Comparison of ENCODE assay signal across 28 mouse cellular contexts in genomic region chr5:103598264-103598663, GRCm38 (mm10). TPM values are rescaled to one million over a fixed set of nuclear protein-coding genes. Genes with fewer than 3 reads are reported as not detected.
DNase-seq lines count a peak whose midpoint lies in the region; ATAC-seq lines count a peak whose summit lies in the region.
"Had no signal": no experiment of that assay in that cellular context is flagged by ENCODE, and none has a peak within 500 bp of the region (broad histone marks: within the 10 kb centered on the region; RNA-seq: fewer than 3 reads in every experiment).

No protein-coding gene starts in this region.

- H3K9me3 ChIP-seq in heart, embryonic 14.5 days (ENCODE audit: control insufficient read depth, low read length): no peaks in the 10 kb centered on the region
- H3K9me3 ChIP-seq in heart, embryonic 11.5 days (replicated peaks; ENCODE audit: control insufficient read depth, low read length): no peaks in the 10 kb centered on the region
- no peaks in the 10 kb centered on the region for H3K9me3 ChIP-seq in limb, embryonic 15.5 days
- H3K9me3 ChIP-seq: hindbrain, embryonic 13.5 days; liver, embryonic 12.5 days; stomach, embryonic 15.5 days had no signal

- no peaks in the 10 kb centered on the region for H3K27me3 ChIP-seq in heart, embryonic 14.5 days (ENCODE audit: control insufficient read depth, insufficient read depth, low read length)
- no peaks in the 10 kb centered on the region for H3K27me3 ChIP-seq in heart, embryonic 11.5 days (ENCODE audit: control insufficient read depth, insufficient read depth, low read length)
- no peaks in the 10 kb centered on the region for H3K27me3 ChIP-seq in limb, embryonic 15.5 days
- H3K27me3 ChIP-seq: CH12.LX; hindbrain, embryonic 13.5 days; liver, embryonic 12.5 days; stomach, embryonic 15.5 days had no signal

- H3K36me3 ChIP-seq in heart, embryonic 14.5 days (ENCODE audit: control insufficient read depth, insufficient read depth, low read length): peaks cover 4% of the 10 kb centered on the region; the same call in 1 of the 2 replicates
- H3K36me3 ChIP-seq in heart, embryonic 11.5 days (ENCODE audit: control insufficient read depth, insufficient read depth, low read length): no peaks in the 10 kb centered on the region
- H3K36me3 ChIP-seq in limb, embryonic 15.5 days: no peaks in the 10 kb centered on the region
- H3K36me3 ChIP-seq: hindbrain, embryonic 13.5 days; liver, embryonic 12.5 days had no signal

- 37% methylated on average over 9 of the region's 9 CpGs for WGBS in heart, embryonic 14.5 days
- WGBS in heart, embryonic 11.5 days (ENCODE audit: insufficient replicate concordance): 73% methylated on average over 9 of the region's 9 CpGs
- WGBS in limb, embryonic 15.5 days: 64% methylated on average over 9 of the region's 9 CpGs

- H3K4me1 ChIP-seq in heart, embryonic 14.5 days (ENCODE audit: control insufficient read depth in 2 of 2, insufficient read depth in 2 of 2, low read length in 2 of 2): peaks cover 27 to 31% of the 10 kb centered on the region in 2 experiments
- H3K4me1 ChIP-seq in heart, embryonic 11.5 days (ENCODE audit: control insufficient read depth, insufficient read depth, low read length): peaks cover 19% of the 10 kb centered on the region
- peaks cover 27% of the 10 kb centered on the region for H3K4me1 ChIP-seq in limb, embryonic 15.5 days

- no peak overlapping the region for H3K4me3 ChIP-seq in heart, embryonic 14.5 days (ENCODE audit: control insufficient read depth in 1 of 2, insufficient read depth in 1 of 2, low read depth in 1 of 2, low read length in 2 of 2)
- H3K4me3 ChIP-seq in heart, embryonic 11.5 days (ENCODE audit: low read depth, low read length): no peak overlapping the region
- H3K4me3 ChIP-seq in limb, embryonic 15.5 days: no peak overlapping the region
- H3K4me3 ChIP-seq: hindbrain, embryonic 13.5 days; liver, embryonic 12.5 days; stomach, embryonic 15.5 days had no signal

- peak overlapping the region; percentile 33 to 51; a peak in 3 of 4 replicates for H3K27ac ChIP-seq in heart, embryonic 14.5 days (replicated peaks in 1 of 2; ENCODE audit: control insufficient read depth in 1 of 2, insufficient read depth in 1 of 2, low read depth in 2 of 2, low read length in 2 of 2)
- no peak overlapping the region for H3K27ac ChIP-seq in heart, embryonic 11.5 days (ENCODE audit: low read depth, low read length)
- H3K27ac ChIP-seq in limb, embryonic 15.5 days: peak overlapping the region; percentile 29; the same call in 1 of the 2 replicates
- H3K27ac ChIP-seq: hindbrain, embryonic 13.5 days; liver, embryonic 12.5 days; stomach, embryonic 15.5 days had no signal

- H3K4me2 ChIP-seq in heart, embryonic 14.5 days (ENCODE audit: low read length): 0 out of 2 replicates have a peak overlapping the region, but pooled peaks have one; percentile 6
- H3K4me2 ChIP-seq in heart, embryonic 11.5 days: no peak overlapping the region
- H3K4me2 ChIP-seq in limb, embryonic 15.5 days: no peak overlapping the region
- H3K4me2 ChIP-seq: hindbrain, embryonic 13.5 days; liver, embryonic 12.5 days; midbrain, embryonic 11.5 days; stomach, embryonic 15.5 days had no signal

- peak; percentile 10 for DNase-seq in cerebellum, adult 11-12 months
- no peak for DNase-seq in cerebellum, postnatal 4 days (ENCODE audit: low spot score in 2 of 2)
- peak; percentile 16 to 23 for DNase-seq in cerebellum, postnatal 36 days
- DNase-seq in cerebellum, adult 8-10 months: no peak
- DNase-seq: adrenal gland, adult 2 months; adrenal gland, postnatal 36 days; heart, postnatal 4 days; layer of hippocampus, adult 9-11 months; liver, postnatal 0 days; lung, postnatal 36 days; right cerebral cortex, postnatal 25 days; thymus, postnatal 14 days had no signal

- no peak for ATAC-seq in heart, embryonic 14.5 days (ENCODE audit: insufficient number of reproducible peaks, insufficient read depth, low FRiP score, low read depth)
- ATAC-seq in heart, embryonic 11.5 days (replicated peaks; ENCODE audit: insufficient number of reproducible peaks, low FRiP score, low TSS enrichment): no peak
- no peak for ATAC-seq in limb, embryonic 15.5 days (ENCODE audit: insufficient number of reproducible peaks, low FRiP score, low TSS enrichment, low read depth)
- ATAC-seq: activated CD4-positive, CD25-positive, alpha-beta regulatory T cell, adult 4 months; forebrain, embryonic 14.5 days; intestine, embryonic 16.5 days; liver, embryonic 12.5 days; liver, postnatal 0 days; midbrain, embryonic 16.5 days had no signal

- peak overlapping the region; percentile 46 for H3K9ac ChIP-seq in heart, embryonic 14.5 days (ENCODE audit: low read length)
- no peak overlapping the region for H3K9ac ChIP-seq in heart, embryonic 11.5 days (ENCODE audit: low read depth, low read length)
- no peak overlapping the region for H3K9ac ChIP-seq in limb, embryonic 15.5 days
- H3K9ac ChIP-seq: hindbrain, embryonic 13.5 days; liver, embryonic 12.5 days; liver, postnatal 0 days; stomach, embryonic 15.5 days had no signal

RNA-seq across cellular contexts. Expression of gene Slc10a6, which starts 30.9 kb away (rescaled TPM):
- polyA plus RNA-seq in heart, embryonic 14.5 days (2014; fragmentation: Nextera tagmentation; extraction: Ambion mirVana): 0.76 and 1.6 TPM in 2 replicates
- polyA plus RNA-seq in heart, embryonic 11.5 days (2014; fragmentation: Nextera tagmentation; extraction: Ambion mirVana): 0.19 TPM in 1 of 2 replicates, not detected in the other
- 8.4 and 9.1 TPM in 2 replicates for polyA plus RNA-seq in limb, embryonic 15.5 days (2015; fragmentation: Nextera tagmentation; extraction: Ambion mirVana)
- polyA plus RNA-seq: activated CD4-positive, CD25-positive, alpha-beta regulatory T cell, adult 4 months; embryonic facial prominence, embryonic 11.5 days; liver, embryonic 12.5 days; neural tube, embryonic 11.5 days had no signal

RNA-seq across cellular contexts. Expression of gene 1700016H13Rik, which starts 57.5 kb away (rescaled TPM):
- 0.26 TPM in 1 of 2 replicates, not detected in the other for polyA plus RNA-seq in heart, embryonic 14.5 days (2014; fragmentation: Nextera tagmentation; extraction: Ambion mirVana)
- polyA plus RNA-seq in heart, embryonic 11.5 days (2014; fragmentation: Nextera tagmentation; extraction: Ambion mirVana): not detected in 2 replicates
- polyA plus RNA-seq in limb, embryonic 15.5 days (2015; fragmentation: Nextera tagmentation; extraction: Ambion mirVana): 0.24 and 0.26 TPM in 2 replicates
- polyA plus RNA-seq: activated CD4-positive, CD25-positive, alpha-beta regulatory T cell, adult 4 months; adrenal gland, adult 2 months; C2C12; frontal cortex, adult 2 months; intestine, embryonic 16.5 days; liver, embryonic 12.5 days; liver, postnatal 0 days had no signal

Comparison
In these comparisons a context has a peak if more than half of its experiments do, and no peak if none do; other contexts are left out.
1. DNase-seq: peak in cerebellum, adult 11-12 months (single experiment) and cerebellum, postnatal 36 days (2 of 2); none in cerebellum, postnatal 4 days (0 of 2) and cerebellum, adult 8-10 months (single experiment).